Mouse (Mus musculus) liver, adult 2 months (tissue): Measurements from ENCODE around the gene Itpkb.

Source experiments
- CTCF ChIP-seq: fragments of 200-500 bp; IDR thresholded peaks from 2 replicates; pipeline ENCODE4 v1.5.1; 2011; ENCODE audit warnings: low read depth, low read length, control low read depth
- POLR2A ChIP-seq: fragments of 200-500 bp; IDR thresholded peaks from 2 replicates; pipeline ENCODE4 v1.6.1; 2011; ENCODE audit warnings: low read length, control low read depth; ENCODE audit not compliant: insufficient read depth; ENCODE audit errors: extremely low read depth

GRCm38 (mm10) chr1:180431833-180432232 is 101.5 kb downstream of the Itpkb start:
- no peak for TF ChIP-seq CTCF
- no peak for TF ChIP-seq POLR2A
